Mouse (Mus musculus) frontal cortex, postnatal 14 days (tissue): ENCODE measurements around the gene Tmem263.
A peak's percentile ranks its signal among the peaks of the same experiment; 100 is the strongest.

Experiments
- DNase-seq, 2 experiments: peaks; one replicate each; pipeline ENCODE4 v3.0.0; 2022; ENCODE audit warnings: low spot score in 2 of 2

Gene Tmem263

GRCm38 (mm10) chr10:85102247-85103084 is at the start of gene Tmem263, which contains the start of gene Fhl4:
Gene Tmem263, plus strand, starts transcription at chr10:85102627.
Gene Fhl4, minus strand, starts transcription at chr10:85102495.
- peak; percentile 62 to 67 for DNase-seq

GRCm38 (mm10) chr10:85054876-85055275 is 47.6 kb upstream of the Tmem263 start:
- no peak for DNase-seq

- no peak for DNase-seq
These were observed 30.7 kb upstream of the Tmem263 start for GRCm38 (mm10) chr10:85071605-85072152.

DNA sequence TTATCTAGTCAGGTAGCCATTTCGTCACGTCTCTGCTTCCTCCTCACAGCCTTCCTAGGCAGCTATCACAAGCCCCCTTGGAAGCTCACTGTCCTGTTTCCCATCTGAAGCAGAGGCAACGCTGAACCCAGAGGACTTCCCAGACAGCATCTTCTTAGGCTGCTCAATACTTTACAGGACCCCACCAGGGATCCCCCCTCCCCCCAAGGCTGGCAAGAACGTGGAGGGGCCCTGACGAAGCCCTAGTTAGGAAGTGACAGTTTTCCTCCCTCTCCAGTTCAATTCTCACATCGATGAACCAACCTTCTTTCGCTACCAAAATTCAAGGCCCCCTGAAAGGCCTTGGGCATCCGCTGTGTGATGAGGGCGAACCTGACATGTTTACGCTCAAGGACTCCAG is 586 bp upstream of the Tmem263 start:
- DNase-seq, result peak; percentile 10 to 29

DNA sequence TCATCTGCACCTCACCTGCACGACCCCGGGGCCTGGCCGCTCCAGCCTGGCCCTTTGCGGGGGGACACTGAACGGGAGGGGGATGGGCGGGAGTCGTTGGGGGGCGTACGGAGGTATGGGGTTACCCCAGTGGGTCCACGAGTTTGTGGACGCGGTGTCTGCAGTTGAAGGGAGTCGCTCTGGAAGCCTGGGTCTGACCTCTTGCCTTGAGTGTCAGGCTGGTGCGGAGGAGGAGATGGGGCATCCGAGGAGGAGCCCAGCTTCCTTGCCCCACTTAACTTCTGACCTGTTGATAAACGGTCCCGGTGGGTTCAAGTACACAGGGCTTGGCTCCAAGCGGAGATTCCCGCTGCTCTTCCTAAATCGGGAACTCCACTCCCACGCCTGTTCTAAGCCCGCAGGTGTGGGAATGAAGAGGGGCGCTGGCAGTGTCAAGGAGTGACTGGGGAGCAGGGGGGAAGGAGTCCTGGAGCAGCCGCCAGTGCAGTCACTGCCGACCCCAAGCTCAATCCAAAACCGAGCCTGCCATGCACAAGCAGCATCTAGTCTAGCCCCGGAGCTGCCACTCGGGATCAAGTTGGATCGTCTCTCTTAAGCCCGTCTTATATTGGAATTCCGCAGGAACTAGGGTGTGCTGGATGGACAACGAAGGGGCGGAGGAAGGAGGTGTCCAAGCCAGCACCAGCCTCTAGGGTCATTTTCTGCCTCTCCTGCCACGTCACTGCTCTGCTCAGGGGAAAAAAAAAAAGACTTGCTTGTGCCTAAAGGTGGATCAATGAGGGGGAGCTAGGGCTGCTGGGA is 858 bp downstream of the Tmem263 start:
- DNase-seq, result peak in 1 of 2 experiments; percentile 17

- DNase-seq, result no peak
These were observed 12.0 kb downstream of the Tmem263 start for GRCm38 (mm10) chr10:85114409-85114808.

GRCm38 (mm10) chr10:85125184-85125583 is 22.8 kb downstream of the Tmem263 start:
- no peak for DNase-seq

- peak; percentile 92 to 95 for DNase-seq
These were observed 25.2 kb downstream of the Tmem263 start, which contains the start of gene Mterf2 for GRCm38 (mm10) chr10:85127395-85128287. Gene Mterf2, minus strand, starts transcription at chr10:85128027.

DNA sequence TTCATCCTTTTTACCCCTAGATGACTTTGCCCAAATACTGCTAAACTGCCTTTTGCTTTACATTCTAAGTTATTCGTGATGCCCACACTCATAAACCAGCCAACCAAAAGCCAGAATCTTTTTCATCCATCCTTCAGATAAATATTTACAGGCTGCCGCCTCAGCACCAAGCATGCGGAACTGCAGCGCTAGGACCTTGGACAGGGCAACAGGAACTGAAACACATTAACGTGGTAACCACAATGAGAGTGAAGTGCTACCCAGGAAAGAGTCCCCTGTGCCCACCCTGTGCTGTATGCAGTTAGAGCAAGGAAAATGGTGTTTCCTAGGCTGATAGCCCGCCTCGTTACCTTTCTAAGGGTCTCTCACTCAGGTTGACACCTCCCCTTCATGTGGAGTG is 26.0 kb downstream of the Tmem263 start:
- DNase-seq, result no peak

- no peak for DNase-seq
These were observed 34.1 kb downstream of the Tmem263 start for GRCm38 (mm10) chr10:85136573-85136972.

GRCm38 (mm10) chr10:85141465-85141864 is 39.0 kb downstream of the Tmem263 start:
- no peak for DNase-seq

- no peak for DNase-seq
These were observed 43.9 kb downstream of the Tmem263 start for GRCm38 (mm10) chr10:85146282-85146681.

DNA sequence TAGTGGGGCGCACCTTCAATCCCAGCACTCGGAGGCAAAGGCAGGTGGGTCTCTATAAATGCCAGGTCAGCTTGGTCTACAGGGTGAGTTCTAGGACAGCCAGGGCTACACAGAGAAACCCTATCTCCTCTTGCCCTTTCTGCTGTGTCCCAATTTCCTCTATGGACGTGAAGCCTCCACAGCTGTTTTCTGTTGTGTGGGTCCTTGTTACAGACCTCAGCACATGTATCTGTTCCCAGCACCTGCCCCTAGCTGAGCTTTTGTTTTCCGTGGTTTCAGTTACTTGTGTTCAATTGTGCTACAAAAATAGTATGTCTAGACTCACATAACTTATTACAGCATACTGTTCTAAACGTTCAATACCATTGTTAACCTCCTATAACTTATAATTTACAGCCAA is 46.8 kb downstream of the Tmem263 start:
- DNase-seq, result no peak

DNA sequence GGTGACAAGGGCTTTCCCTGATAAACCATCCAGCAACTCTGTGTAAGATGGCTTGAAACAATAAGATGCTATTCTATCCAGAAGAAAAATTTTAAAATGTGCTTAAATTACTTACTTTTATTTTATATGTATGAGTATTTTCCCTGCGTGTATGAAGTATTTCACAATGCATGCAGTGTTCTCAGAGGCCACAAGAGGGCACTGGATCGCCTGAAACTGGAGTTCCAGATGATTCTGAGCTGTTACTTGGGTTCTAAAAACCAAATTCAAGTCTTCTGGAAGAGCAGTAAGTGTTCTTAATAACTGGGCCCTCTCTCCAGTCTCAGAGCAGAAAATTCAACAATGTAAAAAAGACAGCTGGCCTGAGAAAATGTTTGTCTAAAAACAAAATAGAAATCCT is 51.8 kb downstream of the Tmem263 start:
- peak; percentile 20 to 65 for DNase-seq

DNA sequence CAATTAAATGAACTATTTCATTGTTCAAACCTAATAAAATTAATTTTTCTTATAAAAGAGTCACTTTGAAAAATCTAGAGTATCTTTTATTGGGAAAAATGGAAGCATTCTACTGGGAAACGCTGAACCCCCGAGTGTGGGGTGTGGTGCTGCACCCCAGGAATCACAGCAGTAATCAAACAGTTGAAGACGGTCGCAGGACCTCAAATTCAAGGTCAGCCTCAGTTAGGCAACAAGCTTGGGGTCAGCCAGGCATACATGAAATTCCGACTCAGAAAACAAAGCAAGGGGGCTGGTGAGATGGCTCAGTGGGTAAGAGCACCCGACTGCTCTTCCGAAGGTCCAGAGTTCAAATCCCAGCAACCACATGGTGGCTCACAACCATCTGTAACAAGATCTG is 55.0 kb downstream of the Tmem263 start:
- no peak for DNase-seq

DNA sequence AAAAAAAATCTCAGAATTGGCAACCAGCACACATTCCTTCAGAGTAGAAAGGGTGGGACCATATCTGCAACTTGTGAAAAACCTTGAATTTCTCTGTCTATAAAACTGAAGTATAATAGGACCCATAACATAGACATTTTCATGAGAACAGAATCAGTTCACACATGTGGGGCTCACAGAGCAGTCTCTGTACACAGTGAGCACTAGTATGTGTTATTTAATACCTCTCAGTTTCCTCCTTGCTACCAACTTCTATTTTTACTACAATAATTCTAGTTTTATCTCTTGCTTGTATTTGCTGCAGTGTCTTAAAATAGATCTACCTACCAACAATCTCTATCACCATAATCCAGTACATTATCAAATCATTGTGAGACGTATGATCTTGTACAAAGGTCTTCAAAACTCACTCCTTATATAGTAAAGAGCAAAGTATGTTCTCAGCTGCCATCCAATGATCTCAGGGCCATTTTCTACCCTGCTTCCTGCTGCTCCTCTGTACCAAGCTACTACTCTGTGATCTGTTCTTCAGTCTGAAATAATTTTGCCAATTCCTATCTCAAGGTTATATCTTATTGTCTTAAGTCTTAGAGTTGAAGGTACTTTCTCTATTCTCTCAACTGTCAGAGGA is 57.7 kb downstream of the Tmem263 start:
- DNase-seq, result no peak

DNA sequence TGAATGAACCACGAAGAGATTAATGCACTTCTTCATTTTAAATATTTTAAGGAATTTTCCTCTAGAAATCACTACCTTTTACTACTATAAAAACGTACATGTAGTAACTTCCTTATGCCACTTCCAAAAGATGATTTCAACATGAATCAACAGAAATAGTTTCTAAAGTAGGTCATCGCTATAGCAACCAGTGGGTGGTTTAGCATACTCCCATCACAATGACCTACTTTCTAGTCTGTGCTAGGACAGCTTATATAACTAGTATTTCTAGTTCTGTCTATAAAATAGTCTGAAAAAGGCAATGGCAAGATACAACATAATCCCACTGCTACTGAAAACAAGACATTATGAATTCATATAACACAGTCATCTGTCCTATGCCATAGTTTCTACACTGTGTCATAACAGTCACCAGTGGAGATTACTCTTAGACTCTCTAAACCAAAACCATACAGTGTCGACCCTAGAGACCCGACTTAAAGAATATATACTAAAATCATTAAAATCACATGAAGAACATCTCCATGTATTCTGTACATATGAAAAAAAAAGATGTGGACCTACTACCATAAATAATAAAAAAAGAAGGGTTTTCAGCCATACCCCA is 59.4 kb downstream of the Tmem263 start:
- DNase-seq, result no peak

DNA sequence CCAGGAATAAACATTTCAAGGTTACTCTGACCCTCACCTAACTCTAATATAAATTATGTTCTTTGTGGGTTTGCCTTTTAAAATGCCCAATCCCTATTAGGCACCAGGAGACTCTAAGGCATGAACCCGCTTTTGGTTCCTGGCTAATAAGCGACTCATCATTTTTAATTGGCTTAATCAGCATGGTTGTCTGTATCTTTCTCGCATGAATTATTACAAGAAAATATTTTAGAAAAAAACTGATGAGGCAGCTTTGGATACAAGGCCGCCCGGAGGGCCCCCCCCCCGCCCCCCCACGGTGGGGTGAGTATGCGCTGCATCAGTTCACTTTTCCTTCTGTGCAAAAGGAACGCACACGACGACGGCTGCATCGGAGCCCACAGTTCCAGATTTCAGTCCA is 62.4 kb downstream of the Tmem263 start:
- no peak for DNase-seq

DNA sequence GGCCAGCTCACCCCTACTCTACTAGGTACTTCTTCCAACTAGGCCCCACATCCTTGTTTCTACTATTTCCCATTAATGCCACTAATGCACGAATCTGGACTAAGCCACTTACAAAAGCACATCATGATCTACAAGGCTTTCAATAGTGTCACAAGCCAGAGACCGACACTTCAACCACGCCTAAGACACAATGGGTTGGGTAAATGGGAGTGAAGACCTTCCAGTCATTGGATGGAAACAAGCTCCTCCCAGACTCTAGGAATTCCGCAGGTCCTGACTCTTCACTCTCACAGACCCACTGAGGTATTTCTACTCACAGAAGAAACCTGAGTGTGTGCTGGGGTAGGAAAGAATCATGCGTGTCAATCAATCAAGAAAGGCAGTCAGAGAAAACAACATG is 62.9 kb downstream of the Tmem263 start:
- DNase-seq, result no peak
